Mouse (Mus musculus): Measurements from ENCODE around the gene Sik2.

GRCm38 (mm10) chr9:50920933-50921895, 87.7 kb downstream of the Sik2 start:
- TF ChIP-seq ZNF384 (IDR thresholded peaks at IDR 0.05; ENCODE audit: low read depth, low read length) (no peak), HCFC1 (IDR thresholded peaks at IDR 0.05; ENCODE audit: borderline replicate concordance, insufficient read depth, low read length) (no peak), MAFK (IDR thresholded peaks at IDR 0.05; ENCODE audit: insufficient read depth, low read depth, low read length) (no peak), ZC3H11A (IDR thresholded peaks at IDR 0.05; ENCODE audit: borderline replicate concordance, low read depth, low read length) (no peak), CHD2 (IDR thresholded peaks at IDR 0.05; ENCODE audit: low read depth, low read length) (no peak)

Measured in ES-E14 (cell line).